Comparison of ENCODE assay signal across 34 mouse cellular contexts in the genomic region with DNA sequence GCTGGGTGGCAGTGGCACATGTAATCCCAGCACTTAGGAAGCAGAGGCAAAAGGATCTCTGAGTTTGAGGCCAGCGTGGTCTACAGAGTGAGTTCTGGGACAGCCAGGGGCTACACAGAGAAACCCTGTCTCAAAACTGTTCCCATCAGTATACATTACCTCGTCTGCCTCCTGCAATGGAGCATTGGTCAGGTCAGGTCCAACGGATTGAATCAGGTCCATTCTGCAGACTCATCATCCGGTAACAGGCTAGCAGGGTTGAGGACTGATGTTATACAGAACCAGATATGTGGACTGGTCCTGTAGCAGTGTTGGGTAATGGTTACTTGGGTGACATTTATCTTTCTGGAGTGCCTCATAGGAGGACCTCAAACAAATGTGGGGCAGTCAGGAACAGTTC.
"Had no signal": no experiment of that assay in that cellular context is flagged by ENCODE, and none has a peak within 500 bp of the region (broad histone marks: within the 10 kb centered on the region; RNA-seq: fewer than 3 reads in every experiment).

No protein-coding gene starts in this region.

- H3K27ac ChIP-seq: heart, embryonic 10.5 days; heart, embryonic 13.5 days; heart, embryonic 15.5 days; hindbrain, embryonic 10.5 days; hindbrain, embryonic 12.5 days; hindbrain, embryonic 13.5 days; hindbrain, embryonic 14.5 days; hindbrain, embryonic 15.5 days; hindbrain, postnatal 0 days; intestine, embryonic 15.5 days; kidney, embryonic 15.5 days; kidney, postnatal 0 days; layer of hippocampus, adult 2 months had no signal

- ATAC-seq: hindbrain, embryonic 16.5 days; hindbrain, postnatal 0 days; inflammation-experienced regulatory T-cells, adult 6 months; intestine, embryonic 15.5 days; intestine, embryonic 16.5 days; intestine, postnatal 0 days had no signal

- H3K4me2 ChIP-seq: heart, embryonic 11.5 days; heart, embryonic 12.5 days; heart, embryonic 13.5 days; heart, embryonic 15.5 days; hindbrain, embryonic 12.5 days; hindbrain, embryonic 13.5 days; hindbrain, embryonic 14.5 days; hindbrain, embryonic 15.5 days; intestine, embryonic 15.5 days; kidney, embryonic 15.5 days had no signal

- H3K9ac ChIP-seq: heart, embryonic 12.5 days; heart, embryonic 13.5 days; heart, embryonic 15.5 days; hindbrain, embryonic 12.5 days; hindbrain, embryonic 13.5 days; hindbrain, embryonic 14.5 days; hindbrain, embryonic 15.5 days; intestine, embryonic 15.5 days; kidney, embryonic 15.5 days had no signal

- H3K36me3 ChIP-seq: heart, embryonic 12.5 days; heart, embryonic 13.5 days; heart, embryonic 15.5 days; hindbrain, embryonic 10.5 days; hindbrain, embryonic 12.5 days; hindbrain, embryonic 13.5 days; hindbrain, embryonic 15.5 days; intestine, embryonic 15.5 days; kidney, embryonic 15.5 days had no signal

- DNase-seq: heart, postnatal 10 days; heart, postnatal 14 days; heart, postnatal 36 days; heart, postnatal 4 days; kidney, adult 11 months; kidney, adult 18-20 months; kidney, adult 2 months; kidney, adult 8-10 months; kidney, adult 9 months; kidney, postnatal 10 days; kidney, postnatal 25 days; kidney, postnatal 36 days; kidney, postnatal 4 days; layer of hippocampus, adult 9-11 months; layer of hippocampus, postnatal 36 days had no signal

- H3K27me3 ChIP-seq: heart, embryonic 12.5 days; heart, embryonic 13.5 days; heart, embryonic 15.5 days; hindbrain, embryonic 12.5 days; hindbrain, embryonic 13.5 days; hindbrain, embryonic 15.5 days; intestine, embryonic 15.5 days; kidney, embryonic 15.5 days had no signal

- H3K9me3 ChIP-seq: heart, embryonic 10.5 days; heart, embryonic 12.5 days; heart, embryonic 13.5 days; heart, embryonic 15.5 days; hindbrain, embryonic 10.5 days; hindbrain, embryonic 12.5 days; hindbrain, embryonic 13.5 days; hindbrain, embryonic 15.5 days; intestine, embryonic 15.5 days; kidney, embryonic 15.5 days had no signal

- H3K4me3 ChIP-seq: heart, embryonic 10.5 days; heart, embryonic 12.5 days; heart, embryonic 13.5 days; heart, embryonic 15.5 days; hindbrain, embryonic 10.5 days; hindbrain, embryonic 12.5 days; hindbrain, embryonic 13.5 days; hindbrain, embryonic 15.5 days; intestine, embryonic 15.5 days; kidney, embryonic 15.5 days; layer of hippocampus, adult 2 months had no signal
